Mouse (Mus musculus) G1E (cell line): Measurements from ENCODE around the gene Scnn1a. TPM values are rescaled to one million over a fixed set of nuclear protein-coding genes. Genes with fewer than 3 reads are reported as not detected.

Experiments
- ATAC-seq: 2 replicates; pipeline ENCODE4 v1.8.0; 2016; ENCODE audit warnings: mild to moderate bottlenecking; ENCODE audit not compliant: insufficient number of reproducible peaks, poor library complexity, low FRiP score, severe bottlenecking; ENCODE audit errors: extremely low read depth
- DNase-seq: peaks from one replicate; pipeline ENCODE4 v3.0.0; 2012; ENCODE audit warnings: low spot score
- H3K27me3 ChIP-seq: 2 replicates; pipeline ENCODE4 v1.6.1; 2012; ENCODE audit warnings: mild to moderate bottlenecking, low read length, inconsistent platforms; ENCODE audit not compliant: insufficient read depth
- H3K36me3 ChIP-seq: replicated peaks from 2 replicates; pipeline ENCODE3; 2012; ENCODE audit warnings: mild to moderate bottlenecking, inconsistent platforms
- H3K4me1 ChIP-seq: 2 replicates; pipeline ENCODE4 v1.6.1; 2012; ENCODE audit warnings: low read depth, low read length, inconsistent platforms, mixed read lengths; ENCODE audit not compliant: insufficient read depth
- H3K4me3 ChIP-seq: 2 replicates; pipeline ENCODE4 v1.5.1; 2012; ENCODE audit warnings: low read depth, mild to moderate bottlenecking, inconsistent platforms, low read length, moderate library complexity, mixed read lengths
- H3K9me3 ChIP-seq: replicated peaks from 2 replicates; pipeline ENCODE4 v1.6.1; 2012; ENCODE audit warnings: inconsistent platforms
- CTCF ChIP-seq: IDR thresholded peaks from 2 replicates; pipeline ENCODE4 v1.5.1; 2012; ENCODE audit warnings: low read depth, low read length, inconsistent platforms, mixed read lengths
- GATA1 ChIP-seq: IDR thresholded peaks from 2 replicates; pipeline ENCODE4 v1.6.1; 2012; ENCODE audit warnings: borderline replicate concordance, low read length, inconsistent platforms, mixed read lengths
- GATA2 ChIP-seq: IDR thresholded peaks from 2 replicates; pipeline ENCODE4 v1.6.1; 2012; ENCODE audit warnings: low read depth, low read length, inconsistent platforms, borderline replicate concordance
- POLR2AphosphoS5 ChIP-seq: IDR thresholded peaks from 2 replicates; pipeline ENCODE4 v1.6.1; 2012; ENCODE audit warnings: low read depth, low read length, inconsistent platforms; ENCODE audit not compliant: insufficient replicate concordance
- TAL1 ChIP-seq: conservative IDR thresholded peaks from 2 replicates; pipeline ENCODE4 v1.6.1; 2012; ENCODE audit warnings: low read depth, low read length, inconsistent platforms, mixed read lengths
- polyA plus RNA-seq: library from polyadenylated mRNA; stranded (reverse); fragments of >175 nt; gene quantifications from 2 replicates; pipeline ENCODE4 v1.2.3, GENCODE M21; 2012
- total RNA-seq, 2 experiments: library from RNA; stranded (forward) in 1 of 2; stranded (reverse) in 1 of 2; fragments of 200-1000 nt in 1 of 2; fragments of >200 nt in 1 of 2; fragmentation: Nextera tagmentation in 1 of 2; gene quantifications; 2 replicates each; pipeline ENCODE4 v1.2.3; 2014 to 2017

The Scnn1a gene
- total and polyA plus RNA-seq, 3 experiments = 0.16 TPM; not detected in 2

- Histone ChIP-seq H3K9me3 (peaks cover 58% of the 10 kb centered on the region), H3K27me3 (no peaks in the 10 kb centered on the region), H3K4me3 (no peak overlapping the region), H3K4me1 (no peaks in the 10 kb centered on the region), H3K36me3 (no peaks in the 10 kb centered on the region)
- no peak for TF ChIP-seq CTCF
- TF ChIP-seq TAL1 = no peak
- no peak for TF ChIP-seq GATA2
- no peak for TF ChIP-seq POLR2AphosphoS5
- no peak for TF ChIP-seq GATA1
- DNase-seq (no peak), ATAC-seq (no peak)
Observed at GRCm38 (mm10) chr6:125350995-125351324, 30.5 kb downstream of the Scnn1a start.

GRCm38 (mm10) chr6:125351368-125352045 is 31.0 kb downstream of the Scnn1a start:
- no peaks in the 10 kb centered on the region for H3K36me3 ChIP-seq
- no peaks in the 10 kb centered on the region for H3K27me3 ChIP-seq
- ATAC-seq = no peak
- no peak for DNase-seq
- TF ChIP-seq GATA1 = no peak
- no peak for TF ChIP-seq GATA2
- no peak for TF ChIP-seq CTCF
- TF ChIP-seq POLR2AphosphoS5 = no peak
- TF ChIP-seq TAL1 = no peak
- H3K4me1 ChIP-seq = no peaks in the 10 kb centered on the region
- H3K4me3 ChIP-seq = no peak overlapping the region
- peaks cover 61% of the 10 kb centered on the region for H3K9me3 ChIP-seq

DNA sequence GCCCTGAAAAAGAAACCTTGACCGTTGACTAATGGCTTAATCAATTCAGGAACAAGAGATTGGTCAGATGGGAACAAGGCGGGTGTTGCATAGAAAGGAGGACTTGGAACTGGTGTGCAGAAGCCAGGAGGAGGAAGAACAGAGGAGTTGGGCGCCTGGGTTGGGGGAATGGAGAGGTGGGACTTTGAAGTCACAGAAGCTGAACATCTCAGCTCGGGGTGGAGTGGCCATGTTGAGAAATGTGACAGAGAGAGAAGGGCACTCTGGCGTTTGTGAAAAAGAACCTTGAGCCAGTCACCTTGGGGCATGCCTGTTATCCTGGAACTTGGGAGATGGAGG is 31.6 kb downstream of the Scnn1a start:
- Histone ChIP-seq H3K27me3 (no peaks in the 10 kb centered on the region), H3K36me3 (no peaks in the 10 kb centered on the region), H3K9me3 (peaks cover 64% of the 10 kb centered on the region), H3K4me1 (no peaks in the 10 kb centered on the region), H3K4me3 (no peak overlapping the region)
- ATAC-seq = no peak
- TF ChIP-seq CTCF (no peak), GATA2 (no peak), POLR2AphosphoS5 (no peak), TAL1 (no peak), GATA1 (no peak)
- DNase-seq = no peak

GRCm38 (mm10) chr6:125352811-125353210 is 32.4 kb downstream of the Scnn1a start:
- no peak for ATAC-seq
- Histone ChIP-seq H3K4me3 (no peak overlapping the region), H3K27me3 (no peaks in the 10 kb centered on the region), H3K9me3 (peaks cover 72% of the 10 kb centered on the region), H3K4me1 (no peaks in the 10 kb centered on the region), H3K36me3 (no peaks in the 10 kb centered on the region)
- no peak for TF ChIP-seq TAL1
- TF ChIP-seq GATA2 = no peak
- DNase-seq = no peak

DNA sequence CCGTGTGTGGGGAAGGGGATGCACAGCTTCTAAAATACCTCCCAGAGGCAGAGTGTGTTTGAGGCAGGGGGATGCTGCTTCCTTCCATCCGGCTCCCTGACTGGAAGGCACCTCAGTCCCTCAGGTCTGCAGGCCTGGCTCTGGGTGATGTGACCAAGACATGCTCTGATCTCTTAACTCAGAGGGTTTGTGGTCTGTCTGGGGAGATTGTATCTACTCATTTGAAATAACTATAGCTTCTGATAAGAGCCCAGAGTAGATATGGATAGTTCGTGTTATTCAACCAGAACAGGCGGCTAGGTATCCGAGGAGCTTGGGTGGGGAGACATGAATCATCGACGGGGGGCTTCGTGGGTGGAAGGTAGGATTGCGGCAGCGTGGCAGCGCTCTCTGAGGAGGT is 32.8 kb downstream of the Scnn1a start:
- Histone ChIP-seq H3K36me3 (no peaks in the 10 kb centered on the region), H3K27me3 (no peaks in the 10 kb centered on the region), H3K9me3 (peaks cover 74% of the 10 kb centered on the region), H3K4me3 (no peak overlapping the region), H3K4me1 (no peaks in the 10 kb centered on the region)
- TF ChIP-seq POLR2AphosphoS5 = no peak
- TF ChIP-seq GATA1 = no peak
- DNase-seq (no peak), ATAC-seq (no peak)

- DNase-seq (no peak), ATAC-seq (no peak)
- no peak for TF ChIP-seq POLR2AphosphoS5
- no peak for TF ChIP-seq GATA2
- no peak for TF ChIP-seq TAL1
- no peak for TF ChIP-seq GATA1
- no peak for TF ChIP-seq CTCF
- no peak overlapping the region for H3K4me3 ChIP-seq
- H3K27me3 ChIP-seq = no peaks in the 10 kb centered on the region
- no peaks in the 10 kb centered on the region for H3K36me3 ChIP-seq
- peaks cover 74% of the 10 kb centered on the region for H3K9me3 ChIP-seq
- H3K4me1 ChIP-seq = no peaks in the 10 kb centered on the region
Observed at GRCm38 (mm10) chr6:125353655-125354054, 33.2 kb downstream of the Scnn1a start.

- ATAC-seq = no peak
- no peaks in the 10 kb centered on the region for H3K36me3 ChIP-seq
- H3K4me3 ChIP-seq = no peak overlapping the region
- DNase-seq = no peak
- peaks cover 75% of the 10 kb centered on the region for H3K9me3 ChIP-seq
- no peak for TF ChIP-seq GATA1
- TF ChIP-seq CTCF = no peak
- no peak for TF ChIP-seq GATA2
- no peak for TF ChIP-seq POLR2AphosphoS5
- TF ChIP-seq TAL1 = no peak
- no peaks in the 10 kb centered on the region for H3K27me3 ChIP-seq
- H3K4me1 ChIP-seq = no peaks in the 10 kb centered on the region
Observed at GRCm38 (mm10) chr6:125354352-125355151, 34.1 kb downstream of the Scnn1a start.
